Mouse (Mus musculus) embryonic facial prominence, embryonic 14.5 days (tissue): ENCODE data around the gene Nutf2-ps1. TPM values are rescaled to one million over a fixed set of nuclear protein-coding genes. Genes with fewer than 3 reads are reported as not detected.
"Not testable (repeated sequence)": the region's sequence is repeated elsewhere in the genome, so short reads cannot be mapped to it uniquely, and the experiment has no call there.

Experiments
- ATAC-seq: fragments of 200-750 bp; cut with Nextera tagmentation; 2 replicates; pipeline ENCODE4 v1.8.0; 2017; ENCODE audit warnings: low read depth, moderate number of reproducible peaks, moderate TSS enrichment
- DNase-seq: peaks from one replicate; pipeline ENCODE4 v3.0.0-alpha.2; 2015; ENCODE audit warnings: low spot score
- H3K27ac ChIP-seq: fragments of 300-500 bp; sonication (generic); replicated peaks from 2 replicates; pipeline ENCODE4 v1.5.1; 2014; ENCODE audit warnings: low read depth, mild to moderate bottlenecking, low read length, moderate library complexity
- H3K27me3 ChIP-seq: fragments of 300-500 bp; sonication (generic); replicated peaks from 2 replicates; pipeline ENCODE4 v1.6.1; 2014; ENCODE audit warnings: low read length; ENCODE audit not compliant: control insufficient read depth, insufficient read depth
- H3K36me3 ChIP-seq: fragments of 300-500 bp; sonication (generic); 2 replicates; pipeline ENCODE4 v1.6.1; 2014; ENCODE audit warnings: low read length, mixed read lengths; ENCODE audit not compliant: control insufficient read depth, insufficient read depth
- H3K4me1 ChIP-seq: fragments of 300-500 bp; sonication (generic); 2 replicates; pipeline ENCODE4 v1.6.1; 2014; ENCODE audit warnings: antibody characterized with exemption, low read length; ENCODE audit not compliant: control insufficient read depth, insufficient read depth
- H3K4me2 ChIP-seq: fragments of 300-500 bp; sonication (generic); 2 replicates; pipeline ENCODE4 v1.6.1; 2014; ENCODE audit warnings: low read depth, mild to moderate bottlenecking, low read length, moderate library complexity, mixed read lengths
- H3K4me3 ChIP-seq: fragments of 300-500 bp; sonication (generic); 2 replicates; pipeline ENCODE4 v1.5.1; 2014; ENCODE audit warnings: low read depth, mild to moderate bottlenecking, low read length
- H3K9ac ChIP-seq: fragments of 300-500 bp; sonication (generic); 2 replicates; pipeline ENCODE4 v1.6.1; 2014; ENCODE audit warnings: low read depth, mild to moderate bottlenecking, low read length, moderate library complexity, mixed read lengths
- H3K9me3 ChIP-seq: fragments of 300-500 bp; sonication (generic); 2 replicates; pipeline ENCODE4 v1.6.1; 2016; ENCODE audit warnings: low read length; ENCODE audit not compliant: control insufficient read depth
- WGBS: fragments of 180-500 bp; shearing (Covaris S2); extraction: QIAGEN DNeasy Blood & Tissue Kit; methylation state at CpG from one replicate; pipeline ENCODE4 v1.1.7; 2014; 5-methylcytosine and 5-hydroxymethylcytosine counted together
- polyA plus RNA-seq: library from polyadenylated mRNA; unstranded; fragments of >200 nt; fragmentation: Nextera tagmentation; extraction: Ambion mirVana; gene quantifications from 2 replicates; pipeline ENCODE4 v1.2.1, GENCODE M21; 2014

The Nutf2-ps1 gene
- polyA plus RNA-seq, 1 experiment from 2014 or later: 269 TPM

GRCm38 (mm10) chr19:53587686-53588085, 1.2 kb downstream of the Nutf2-ps1 start:
- not testable (repeated sequence) for H3K4me2 ChIP-seq, H3K9ac ChIP-seq, H3K36me3 ChIP-seq, DNase-seq, H3K4me3 ChIP-seq, ATAC-seq, H3K27me3 ChIP-seq, H3K4me1 ChIP-seq, H3K27ac ChIP-seq
- WGBS: 79% methylated on average over 3 of the region's 3 CpGs
- H3K9me3 ChIP-seq: peaks cover 15% of the 10 kb centered on the region

- H3K36me3 ChIP-seq, H3K27ac ChIP-seq, DNase-seq, ATAC-seq, H3K4me3 ChIP-seq, H3K9ac ChIP-seq, H3K4me1 ChIP-seq, H3K27me3 ChIP-seq, H3K4me2 ChIP-seq: not testable (repeated sequence)
- WGBS: 92% methylated on average over 6 of the region's 8 CpGs
- H3K9me3 ChIP-seq: peaks cover 12% of the 10 kb centered on the region
Measured at GRCm38 (mm10) chr19:53580271-53580670, 8.6 kb downstream of the Nutf2-ps1 start.

GRCm38 (mm10) chr19:53578597-53579252, 10.1 kb downstream of the Nutf2-ps1 start:
- WGBS: 12% methylated on average over 8 of the region's 8 CpGs
- H3K4me2 ChIP-seq: no peak overlapping the region
- H3K27me3 ChIP-seq: no peaks in the 10 kb centered on the region
- no peaks in the 10 kb centered on the region for H3K36me3 ChIP-seq
- no peak overlapping the region for H3K27ac ChIP-seq
- ATAC-seq (peak; percentile 67; the same call in 1 of the 2 replicates), DNase-seq (peak; percentile 81)
- no peaks in the 10 kb centered on the region for H3K4me1 ChIP-seq
- no peak overlapping the region for H3K4me3 ChIP-seq
- no peak overlapping the region for H3K9ac ChIP-seq
- H3K9me3 ChIP-seq: no peaks in the 10 kb centered on the region

GRCm38 (mm10) chr19:53577025-53577800, 11.7 kb downstream of the Nutf2-ps1 start:
- Histone ChIP-seq H3K4me2 (no peak overlapping the region), H3K36me3 (no peaks in the 10 kb centered on the region), H3K9ac (no peak overlapping the region), H3K27ac (no peak overlapping the region), H3K4me1 (no peaks in the 10 kb centered on the region), H3K4me3 (no peak overlapping the region), H3K27me3 (no peaks in the 10 kb centered on the region), H3K9me3 (no peaks in the 10 kb centered on the region)
- DNase-seq: no peak
- WGBS: 56% methylated on average over 11 of the region's 11 CpGs
- ATAC-seq: no peak

- Histone ChIP-seq H3K4me3 (no peak overlapping the region), H3K4me2 (no peak overlapping the region), H3K9me3 (no peaks in the 10 kb centered on the region), H3K9ac (no peak overlapping the region), H3K36me3 (no peaks in the 10 kb centered on the region), H3K27me3 (no peaks in the 10 kb centered on the region), H3K4me1 (no peaks in the 10 kb centered on the region; the same call in 1 of the 2 replicates), H3K27ac (no peak overlapping the region)
- WGBS: 72% methylated on average over 7 of the region's 7 CpGs
- DNase-seq (no peak), ATAC-seq (no peak)
Measured at GRCm38 (mm10) chr19:53576061-53576460, 12.8 kb downstream of the Nutf2-ps1 start.

- DNase-seq (no peak), ATAC-seq (no peak)
- no peak overlapping the region for H3K9ac ChIP-seq
Measured at GRCm38 (mm10) chr19:53575296-53576010, 13.4 kb downstream of the Nutf2-ps1 start.

GRCm38 (mm10) chr19:53574546-53574945, 14.3 kb downstream of the Nutf2-ps1 start:
- ATAC-seq (no peak), DNase-seq (no peak)
- no peaks in the 10 kb centered on the region for H3K9me3 ChIP-seq
- H3K27ac ChIP-seq: no peak overlapping the region
- no peak overlapping the region for H3K4me3 ChIP-seq
- H3K36me3 ChIP-seq: no peaks in the 10 kb centered on the region
- no peak overlapping the region for H3K9ac ChIP-seq
- H3K4me2 ChIP-seq: no peak overlapping the region
- no peaks in the 10 kb centered on the region; the same call in 1 of the 2 replicates for H3K4me1 ChIP-seq
- no peaks in the 10 kb centered on the region for H3K27me3 ChIP-seq
- 87% methylated on average over 7 of the region's 7 CpGs for WGBS

More at GRCm38 (mm10) chr19:53575296-53576010, 13.4 kb downstream of the Nutf2-ps1 start:
- no peaks in the 10 kb centered on the region; the same call in 1 of the 2 replicates for H3K4me1 ChIP-seq
- H3K36me3 ChIP-seq: no peaks in the 10 kb centered on the region
- 74% methylated on average over 4 of the region's 4 CpGs for WGBS
- H3K27ac ChIP-seq: no peak overlapping the region
- H3K27me3 ChIP-seq: no peaks in the 10 kb centered on the region
- no peak overlapping the region for H3K4me3 ChIP-seq
- no peak overlapping the region for H3K4me2 ChIP-seq
- H3K9me3 ChIP-seq: no peaks in the 10 kb centered on the region

- Histone ChIP-seq H3K9me3 (no peaks in the 10 kb centered on the region), H3K27ac (no peak overlapping the region), H3K4me3 (no peak overlapping the region), H3K36me3 (no peaks in the 10 kb centered on the region), H3K27me3 (no peaks in the 10 kb centered on the region), H3K4me2 (no peak overlapping the region), H3K9ac (no peak overlapping the region), H3K4me1 (no peaks in the 10 kb centered on the region; the same call in 1 of the 2 replicates)
- DNase-seq: no peak
- WGBS: 68% methylated on average over 8 of the region's 8 CpGs
- no peak for ATAC-seq
Measured at GRCm38 (mm10) chr19:53574131-53574530, 14.7 kb downstream of the Nutf2-ps1 start.
